Mouse (Mus musculus) CH12.LX (cell line): ENCODE results near the gene Atp4b.

Source experiments
- CTCF ChIP-seq, 2 experiments: IDR thresholded peaks in 1 of 2; conservative IDR thresholded peaks in 1 of 2; 2 replicates each; pipeline ENCODE4 v1.5.1; 2011 to 2012; ENCODE audit warnings: low read depth in 2 of 2, low read length in 2 of 2, improper control_type of control experiment in 1 of 2, inconsistent platforms in 1 of 2, mild to moderate bottlenecking in 1 of 2, moderate library complexity in 1 of 2
- ELF1 ChIP-seq: IDR thresholded peaks from 2 replicates; pipeline ENCODE4 v1.6.1; 2014; ENCODE audit warnings: low read depth, mild to moderate bottlenecking, inconsistent platforms, low read length, improper control_type of control experiment
- KAT2A ChIP-seq: IDR thresholded peaks from 2 replicates; pipeline ENCODE4 v1.6.1; 2012; ENCODE audit warnings: low read length, improper control_type of control experiment, inconsistent platforms; ENCODE audit not compliant: insufficient replicate concordance
- MAFK ChIP-seq: IDR thresholded peaks from 2 replicates; pipeline ENCODE4 v1.6.1; 2011; ENCODE audit warnings: low read length, improper control_type of control experiment; ENCODE audit not compliant: insufficient replicate concordance
- MXI1 ChIP-seq: IDR thresholded peaks from 2 replicates; pipeline ENCODE4 v1.6.1; 2011; ENCODE audit warnings: mild to moderate bottlenecking, low read depth, low read length, improper control_type of control experiment
- RCOR1 ChIP-seq: conservative IDR thresholded peaks from 2 replicates; pipeline ENCODE4 v1.6.1; 2012; ENCODE audit warnings: low read depth, mild to moderate bottlenecking, inconsistent platforms, low read length, improper control_type of control experiment
- UBTF ChIP-seq: IDR thresholded peaks from 2 replicates; pipeline ENCODE4 v1.6.1; 2012; ENCODE audit warnings: low read depth, mild to moderate bottlenecking, inconsistent platforms, low read length, improper control_type of control experiment, moderate library complexity
- USF1 ChIP-seq: IDR thresholded peaks from 2 replicates; pipeline ENCODE4 v1.6.1; 2014; ENCODE audit warnings: low read depth, mild to moderate bottlenecking, inconsistent platforms, low read length, improper control_type of control experiment
- ZNF384 ChIP-seq: IDR thresholded peaks from 2 replicates; pipeline ENCODE4 v1.6.1; 2012; ENCODE audit warnings: low read depth, low read length, improper control_type of control experiment, inconsistent platforms

GRCm38 (mm10) chr8:13403517-13403916 lies 6.9 kb upstream of the Atp4b start:
- TF ChIP-seq USF1 = no peak
- TF ChIP-seq MAFK = no peak
- TF ChIP-seq UBTF = no peak
- TF ChIP-seq CTCF (conservative IDR thresholded peaks at IDR 0.05 in 1 of 2, IDR thresholded peaks at IDR 0.05 in 1 of 2; ENCODE audit: low read depth in 2 of 2, low read length in 2 of 2) = no peak
- no peak for TF ChIP-seq RCOR1
- TF ChIP-seq ZNF384 = no peak
- no peak for TF ChIP-seq KAT2A
- TF ChIP-seq MXI1 = no peak
- no peak for TF ChIP-seq ELF1
